Mouse (Mus musculus): ENCODE data around the gene Adcy3.

Adcy3 gene

GRCm38 (mm10) chr12:4252742-4253655, 120.1 kb downstream of the Adcy3 start:
- peak; percentile 25 for DNase-seq

Measured in right cerebral cortex, adult 18-20 months (tissue).